Mouse (Mus musculus) ES-CJ7 (cell line): ENCODE results near the gene Olfr1152.

ENCODE experiments used
- DNase-seq: peaks from one replicate; pipeline ENCODE4 v3.0.0; 2011; ENCODE audit warnings: low read depth, low spot score

The Olfr1152 gene

GRCm38 (mm10) chr2:87866192-87866591 lies at the start of gene Olfr1152:
Olfr1152 (plus strand) TSS chr2:87866492.
- DNase-seq = no peak

- DNase-seq = no peak
These were observed 36.1 kb upstream of the Olfr1152 start, which contains the start of gene Olfr1148 for GRCm38 (mm10) chr2:87830233-87830632. Olfr1148 (plus strand) TSS chr2:87830533.

- no peak for DNase-seq
These were observed 22.6 kb upstream of the Olfr1152 start, which contains the start of gene Olfr1150-ps1 for GRCm38 (mm10) chr2:87843693-87844092. Olfr1150-ps1 (plus strand) TSS chr2:87843993.

GRCm38 (mm10) chr2:87855562-87855961 lies 10.7 kb upstream of the Olfr1152 start, which contains the start of gene Olfr1151:
Olfr1151 (plus strand) TSS chr2:87855862.
- no peak for DNase-seq

- no peak for DNase-seq
These were observed 28.4 kb downstream of the Olfr1152 start, which contains the start of gene Olfr1153 for GRCm38 (mm10) chr2:87894662-87895061. Olfr1153 (plus strand) TSS chr2:87894962.

- DNase-seq = no peak
These were observed 38.8 kb downstream of the Olfr1152 start, which contains the start of gene Olfr1154 for GRCm38 (mm10) chr2:87905066-87905465. Olfr1154 (minus strand) TSS chr2:87905166.
